Mouse (Mus musculus) testis, adult 2 months (tissue): ENCODE measurements around the gene Arhgap35.

ENCODE experiments used
- CTCF ChIP-seq: fragments of 200-500 bp; IDR thresholded peaks from 2 replicates; pipeline ENCODE4 v1.5.1; 2012; ENCODE audit warnings: low read depth, mild to moderate bottlenecking, inconsistent platforms, low read length, moderate library complexity; ENCODE audit not compliant: control insufficient read depth, insufficient read depth, insufficient replicate concordance
- POLR2A ChIP-seq: fragments of 200-500 bp; IDR thresholded peaks from 2 replicates; pipeline ENCODE4 v1.6.1; 2012; ENCODE audit warnings: low read depth, mild to moderate bottlenecking, inconsistent platforms, low read length, moderate library complexity; ENCODE audit not compliant: control insufficient read depth

DNA sequence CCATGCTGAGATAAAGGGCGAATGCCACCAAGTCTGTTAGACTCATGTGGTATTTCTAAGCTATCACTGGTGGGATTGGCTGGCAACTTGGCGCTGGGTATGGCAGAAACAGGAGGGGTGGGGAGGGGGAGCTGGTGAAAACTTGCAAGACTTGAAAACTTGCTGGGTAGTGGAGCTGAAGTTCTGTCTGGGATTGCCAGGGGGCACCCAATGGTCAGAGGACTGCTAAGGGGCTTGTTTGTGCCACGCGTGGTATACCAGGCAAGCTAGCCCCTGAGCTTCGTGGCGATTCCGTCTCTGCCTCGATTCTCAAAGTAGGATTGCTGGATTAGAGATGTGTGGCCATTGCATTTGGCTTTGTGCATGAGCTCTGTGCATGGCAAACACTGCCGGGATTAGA is 124.8 kb downstream of the Arhgap35 start:
- no peak for TF ChIP-seq POLR2A
- no peak for TF ChIP-seq CTCF
